Mouse (Mus musculus) stomach, embryonic 15.5 days (tissue): ENCODE data around the gene Dnase2a. TPM values are rescaled to one million over a fixed set of nuclear protein-coding genes. Genes with fewer than 3 reads are reported as not detected.

Experiments
- ATAC-seq: fragments of 200-750 bp; cut with Nextera tagmentation; 2 replicates; pipeline ENCODE4 v1.8.0; 2017; ENCODE audit warnings: low read depth, moderate number of reproducible peaks, moderate TSS enrichment; ENCODE audit not compliant: insufficient read depth, low FRiP score
- H3K27ac ChIP-seq: fragments of 300-500 bp; sonication (generic); 2 replicates; pipeline ENCODE4 v1.5.1; 2015; ENCODE audit warnings: mild to moderate bottlenecking, inconsistent platforms
- H3K27me3 ChIP-seq: fragments of 300-500 bp; sonication (generic); replicated peaks from 2 replicates; pipeline ENCODE4 v1.6.1; 2015; ENCODE audit warnings: inconsistent platforms
- H3K36me3 ChIP-seq: fragments of 300-500 bp; sonication (generic); 2 replicates; pipeline ENCODE4 v1.6.1; 2015; ENCODE audit warnings: inconsistent platforms
- H3K4me1 ChIP-seq: fragments of 300-500 bp; sonication (generic); 2 replicates; pipeline ENCODE4 v1.6.1; 2015; ENCODE audit warnings: inconsistent platforms
- H3K4me2 ChIP-seq: fragments of 300-500 bp; sonication (generic); 2 replicates; pipeline ENCODE4 v1.6.1; 2015; ENCODE audit warnings: mild to moderate bottlenecking, inconsistent platforms
- H3K4me3 ChIP-seq: fragments of 300-500 bp; sonication (generic); replicated peaks from 2 replicates; pipeline ENCODE4 v1.5.1; 2015; ENCODE audit warnings: inconsistent platforms
- H3K9ac ChIP-seq: fragments of 300-500 bp; sonication (generic); 2 replicates; pipeline ENCODE4 v1.6.1; 2015; ENCODE audit warnings: inconsistent platforms
- H3K9me3 ChIP-seq: fragments of 300-500 bp; sonication (generic); 2 replicates; pipeline ENCODE4 v1.6.1; 2016; ENCODE audit warnings: inconsistent platforms
- WGBS: fragments of 180-500 bp; shearing (Covaris S2); methylation state at CpG from one replicate; pipeline ENCODE4 v1.1.7; 2015; 5-methylcytosine and 5-hydroxymethylcytosine counted together
- polyA plus RNA-seq: library from polyadenylated mRNA; unstranded; fragments of >200 nt; fragmentation: Nextera tagmentation; extraction: Ambion mirVana; gene quantifications from 2 replicates; pipeline ENCODE4 v1.2.1, GENCODE M21; 2015

The Dnase2a gene
- polyA plus RNA-seq, 1 experiment from 2014 or later = 14.2 TPM

DNA sequence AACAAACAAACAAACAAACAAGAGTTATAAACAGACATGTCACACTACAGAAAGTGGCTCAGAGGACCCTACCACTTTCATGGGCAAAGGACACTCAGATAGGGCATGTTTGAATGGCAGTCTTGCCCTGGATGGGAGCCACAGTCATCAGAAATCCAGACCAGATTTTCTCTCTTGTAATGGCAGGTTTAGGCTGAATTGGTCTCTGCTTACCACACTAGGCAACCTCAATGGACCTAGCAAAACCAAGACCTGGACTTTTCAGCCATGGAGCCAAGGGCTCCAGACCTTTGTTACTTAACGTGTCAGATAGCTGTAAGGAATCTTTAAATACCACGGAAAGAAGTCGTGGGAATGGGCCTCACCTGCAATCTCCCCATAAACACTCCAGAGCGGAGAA lies 35.3 kb downstream of the Dnase2a start:
- H3K36me3 ChIP-seq = no peaks in the 10 kb centered on the region
- no peak overlapping the region for H3K4me3 ChIP-seq
- no peak overlapping the region for H3K4me2 ChIP-seq
- H3K27ac ChIP-seq = no peak overlapping the region
- H3K27me3 ChIP-seq = peaks cover 48% of the 10 kb centered on the region
- no peak for ATAC-seq
- peaks cover 22% of the 10 kb centered on the region for H3K4me1 ChIP-seq
- H3K9me3 ChIP-seq = no peaks in the 10 kb centered on the region
- no peak overlapping the region for H3K9ac ChIP-seq
- 20% methylated on average over 4 of the region's 4 CpGs for whole genome bisulfite sequencing

- Histone ChIP-seq H3K4me2 (peak overlapping the region; percentile 21; the same call in 1 of the 2 replicates), H3K9me3 (no peaks in the 10 kb centered on the region), H3K27me3 (peaks cover 48% of the 10 kb centered on the region), H3K9ac (no peak overlapping the region), H3K4me3 (0 out of 2 replicates have a peak overlapping the region, but pooled peaks have one; percentile 5), H3K36me3 (no peaks in the 10 kb centered on the region), H3K27ac (no peak overlapping the region), H3K4me1 (peaks cover 22% of the 10 kb centered on the region)
- peak; percentile 58 for ATAC-seq
- WGBS = 3% methylated on average over 26 of the region's 26 CpGs
These were observed 36.3 kb downstream of the Dnase2a start for GRCm38 (mm10) chr8:84944478-84945160.

GRCm38 (mm10) chr8:84945235-84945632 lies 36.9 kb downstream of the Dnase2a start:
- H3K4me3 ChIP-seq = peak overlapping the region; percentile 42; the same call in 1 of the 2 replicates
- ATAC-seq = no peak
- peaks cover 54% of the 10 kb centered on the region for H3K27me3 ChIP-seq
- H3K36me3 ChIP-seq = no peaks in the 10 kb centered on the region
- H3K4me1 ChIP-seq = peaks cover 22% of the 10 kb centered on the region
- H3K9me3 ChIP-seq = no peaks in the 10 kb centered on the region
- WGBS = 4% methylated on average over 11 of the region's 11 CpGs
- H3K4me2 ChIP-seq = peak overlapping the region; percentile 82
- H3K9ac ChIP-seq = no peak overlapping the region
- H3K27ac ChIP-seq = no peak overlapping the region

DNA sequence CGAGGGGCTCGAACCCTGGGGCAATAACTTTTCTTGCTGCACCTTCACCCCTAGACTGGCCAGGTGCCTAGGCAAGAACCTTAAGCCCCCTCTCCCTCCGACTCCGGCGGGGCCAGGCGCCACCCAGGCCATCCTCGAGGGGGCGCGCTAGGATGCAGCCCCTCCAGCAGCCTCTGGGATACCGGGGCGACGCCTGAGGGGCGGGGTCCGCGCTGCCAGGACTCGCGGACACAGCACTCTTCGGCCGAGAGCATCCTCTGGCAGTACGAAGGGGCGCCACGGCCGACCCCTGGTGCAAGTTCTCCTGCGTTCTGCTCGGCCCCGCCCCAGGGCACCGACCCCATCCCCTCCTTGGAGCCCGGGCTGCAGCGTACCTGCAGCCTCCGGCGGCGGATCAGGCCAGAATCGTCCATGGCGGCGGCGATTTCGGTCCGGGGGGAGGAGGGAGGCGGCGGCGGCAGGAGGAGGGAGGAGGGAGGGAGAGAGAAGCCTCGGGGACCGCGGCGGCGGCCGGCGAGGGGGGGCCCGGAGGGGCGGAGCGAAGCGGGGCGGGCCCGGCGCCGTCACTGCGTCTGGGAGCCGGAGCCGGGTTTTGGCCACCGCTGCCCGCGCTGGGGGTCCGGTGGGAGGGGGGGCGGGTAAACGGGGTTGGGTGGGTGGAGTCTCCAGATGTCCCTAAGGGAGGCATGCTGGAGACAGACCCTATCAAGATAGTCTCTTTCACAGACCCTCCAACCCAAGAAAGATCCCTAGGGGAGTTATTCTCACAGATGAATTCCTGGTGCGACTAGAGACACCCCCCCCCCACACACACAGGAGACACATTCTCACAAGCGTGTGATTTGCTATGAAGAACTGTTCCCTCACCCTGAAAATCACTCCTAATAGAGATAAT lies 37.5 kb downstream of the Dnase2a start:
- no peaks in the 10 kb centered on the region for H3K36me3 ChIP-seq
- peak overlapping the region; percentile 82 for H3K4me2 ChIP-seq
- under 1% methylated on average over 54 of the region's 67 CpGs for WGBS
- ATAC-seq = no peak; the same call in 1 of the 2 replicates
- peaks cover 22% of the 10 kb centered on the region for H3K4me1 ChIP-seq
- no peak overlapping the region for H3K27ac ChIP-seq
- peaks cover 57% of the 10 kb centered on the region for H3K27me3 ChIP-seq
- peak overlapping the region; percentile 42 for H3K4me3 ChIP-seq
- H3K9ac ChIP-seq = no peak overlapping the region
- H3K9me3 ChIP-seq = no peaks in the 10 kb centered on the region

DNA sequence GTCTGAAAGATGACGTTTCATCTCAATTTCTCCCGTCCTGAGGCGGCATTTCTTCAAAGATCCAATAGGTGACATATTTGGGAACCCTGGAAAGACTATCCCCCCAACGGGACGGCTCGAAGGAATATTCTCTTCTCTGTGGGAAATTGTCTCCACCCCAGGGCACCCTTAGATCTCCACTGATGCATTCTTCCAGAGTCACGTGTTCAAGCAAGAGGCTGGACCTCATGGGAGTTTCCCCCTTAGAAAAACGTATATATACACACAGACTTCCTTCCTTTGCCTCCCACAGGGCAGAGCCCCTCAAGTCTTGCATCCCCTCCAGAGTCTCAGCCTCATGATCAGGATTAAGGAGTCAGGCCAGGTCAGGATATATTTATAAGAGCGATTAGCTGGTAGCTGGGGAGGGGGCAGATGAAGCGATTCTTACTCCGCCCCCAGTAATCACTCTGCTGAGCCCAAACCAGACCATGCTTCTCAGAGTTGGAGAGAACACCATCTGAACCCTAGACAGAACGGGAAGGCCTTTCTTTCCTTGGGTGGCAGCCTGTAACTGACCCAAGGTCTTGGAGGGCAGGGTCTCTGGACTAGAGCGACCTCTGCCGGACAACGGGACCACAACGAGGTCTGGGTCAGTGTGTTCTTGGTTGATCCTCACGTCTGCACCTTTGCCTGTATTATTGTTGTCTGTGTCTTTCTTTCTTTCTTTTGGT lies 38.3 kb downstream of the Dnase2a start, which contains the start of gene Rtbdn:
Gene Rtbdn, plus strand, starts transcription at position 464 of the 713 bp plus-strand sequence.
- no peak within 1 kb of the TSS for H3K9ac ChIP-seq
- H3K27ac ChIP-seq = no peak within 1 kb of the TSS
- no peak for ATAC-seq
- peaks cover 22% of the 10 kb centered on the region for H3K4me1 ChIP-seq
- no peaks in the 10 kb centered on the region for H3K9me3 ChIP-seq
- H3K4me2 ChIP-seq = peak within 1 kb of the TSS; percentile 82
- no peaks in the 10 kb centered on the region for H3K36me3 ChIP-seq
- H3K4me3 ChIP-seq = peak within 1 kb of the TSS; percentile 42
- WGBS = 10% methylated on average over 17 of the region's 17 CpGs
- H3K27me3 ChIP-seq = peaks cover 61% of the 10 kb centered on the region

GRCm38 (mm10) chr8:84947241-84947545 lies 38.8 kb downstream of the Dnase2a start:
- H3K4me1 ChIP-seq = peaks cover 22% of the 10 kb centered on the region
- no peak overlapping the region for H3K27ac ChIP-seq
- no peaks in the 10 kb centered on the region for H3K36me3 ChIP-seq
- no peak for ATAC-seq
- no peaks in the 10 kb centered on the region for H3K9me3 ChIP-seq
- H3K9ac ChIP-seq = no peak overlapping the region
- H3K27me3 ChIP-seq = peaks cover 61% of the 10 kb centered on the region
- H3K4me3 ChIP-seq = no peak overlapping the region
- H3K4me2 ChIP-seq = no peak overlapping the region
- 11% methylated on average over 9 of the region's 9 CpGs for WGBS

GRCm38 (mm10) chr8:84949753-84950152 lies 41.4 kb downstream of the Dnase2a start:
- Histone ChIP-seq H3K4me3 (no peak overlapping the region), H3K9ac (no peak overlapping the region), H3K4me1 (peaks cover 18% of the 10 kb centered on the region), H3K9me3 (no peaks in the 10 kb centered on the region), H3K36me3 (no peaks in the 10 kb centered on the region), H3K27me3 (peaks cover 48% of the 10 kb centered on the region), H3K27ac (no peak overlapping the region), H3K4me2 (no peak overlapping the region)
- 22% methylated on average over 12 of the region's 12 CpGs for WGBS
- ATAC-seq = no peak

DNA sequence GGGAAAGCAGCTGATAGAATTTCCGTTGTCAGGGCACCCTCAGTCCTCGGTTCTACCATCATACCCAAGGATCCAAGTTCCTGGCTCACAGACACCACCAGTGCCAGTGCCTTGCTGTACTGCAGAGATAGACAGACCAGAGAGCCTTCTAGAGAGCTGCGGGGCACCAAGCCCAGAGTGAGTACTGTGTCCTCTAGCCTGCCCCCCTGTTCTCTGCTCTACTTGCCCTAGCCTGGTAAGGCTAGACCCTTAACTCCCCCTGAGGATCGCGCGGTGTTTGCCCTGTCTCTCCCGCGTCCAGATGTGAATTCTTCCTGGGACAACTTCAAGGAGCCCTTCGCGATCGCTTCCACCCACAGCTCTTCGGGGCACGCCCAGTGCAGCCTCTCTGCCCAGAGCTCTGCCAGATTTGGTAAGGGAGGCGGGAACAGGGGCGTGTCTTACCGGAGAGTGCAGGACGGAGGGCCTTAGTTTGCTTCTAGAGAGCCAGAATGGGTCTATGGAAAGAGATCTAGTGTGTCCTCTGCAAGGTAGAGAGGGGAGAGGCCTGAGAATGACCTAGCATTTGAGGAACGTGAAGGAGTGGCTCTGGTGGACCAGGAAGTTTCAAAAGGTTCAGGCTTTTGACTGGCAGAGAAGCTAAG lies 44.4 kb downstream of the Dnase2a start:
- Histone ChIP-seq H3K4me3 (no peak overlapping the region), H3K27me3 (peaks cover 21% of the 10 kb centered on the region), H3K36me3 (peaks cover 5% of the 10 kb centered on the region; the same call in 1 of the 2 replicates), H3K9ac (no peak overlapping the region), H3K9me3 (no peaks in the 10 kb centered on the region), H3K27ac (no peak overlapping the region), H3K4me1 (no peaks in the 10 kb centered on the region), H3K4me2 (peak overlapping the region; percentile 29)
- WGBS = 7% methylated on average over 18 of the region's 18 CpGs
- peak; percentile 75 for ATAC-seq

DNA sequence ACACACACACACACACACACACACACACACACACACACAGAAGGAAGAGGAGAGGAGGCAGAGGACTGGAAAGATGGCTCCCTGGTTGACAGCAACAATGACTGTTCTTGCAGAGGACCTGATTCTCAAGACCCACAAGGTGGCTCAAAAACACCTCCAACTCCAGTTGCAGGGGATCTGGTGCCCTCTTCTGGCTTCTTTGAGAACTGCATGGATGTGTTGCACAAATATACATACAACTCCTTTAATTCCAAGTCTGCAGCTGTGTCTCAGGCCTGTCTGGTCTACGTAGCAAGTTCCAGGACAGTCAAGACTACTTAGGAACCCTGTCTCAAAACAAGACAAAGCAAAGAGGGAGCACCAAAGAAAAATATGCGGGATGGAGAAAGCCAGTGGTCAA lies 48.4 kb downstream of the Dnase2a start:
- no peaks in the 10 kb centered on the region for H3K4me1 ChIP-seq
- ATAC-seq = no peak
- 56% methylated on average over 2 of the region's 2 CpGs for WGBS
- H3K27ac ChIP-seq = no peak overlapping the region
- peaks cover 4% of the 10 kb centered on the region; the same call in 1 of the 2 replicates for H3K27me3 ChIP-seq
- H3K4me2 ChIP-seq = no peak overlapping the region
- no peak overlapping the region for H3K4me3 ChIP-seq
- H3K36me3 ChIP-seq = peaks cover 11% of the 10 kb centered on the region; the same call in 1 of the 2 replicates
- no peaks in the 10 kb centered on the region for H3K9me3 ChIP-seq
- no peak overlapping the region for H3K9ac ChIP-seq

DNA sequence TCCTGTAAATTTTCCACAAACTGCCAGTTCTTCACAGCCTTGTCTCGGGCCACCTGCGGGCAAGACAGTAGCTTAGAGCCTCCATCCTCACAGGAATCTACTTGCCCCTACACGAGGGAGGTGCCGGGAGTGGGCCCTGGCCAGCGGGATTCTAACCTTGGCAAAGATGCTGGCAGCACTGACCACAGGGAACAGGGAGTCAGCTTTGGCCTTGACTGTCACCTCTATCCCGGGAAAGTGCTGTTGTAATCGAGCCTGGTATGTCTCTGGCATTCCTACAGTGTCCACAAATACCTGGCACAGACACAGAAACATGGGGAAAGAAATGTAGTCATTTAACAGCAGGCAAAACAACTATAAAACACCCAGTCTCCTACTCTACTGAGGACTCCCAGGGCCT lies 51.5 kb downstream of the Dnase2a start:
- no peak overlapping the region for H3K4me2 ChIP-seq
- WGBS = 92% methylated on average over 7 of the region's 7 CpGs
- no peaks in the 10 kb centered on the region for H3K27me3 ChIP-seq
- H3K9ac ChIP-seq = no peak overlapping the region
- ATAC-seq = no peak
- peaks cover 11% of the 10 kb centered on the region; the same call in 1 of the 2 replicates for H3K36me3 ChIP-seq
- H3K9me3 ChIP-seq = no peaks in the 10 kb centered on the region
- H3K27ac ChIP-seq = no peak overlapping the region
- H3K4me1 ChIP-seq = no peaks in the 10 kb centered on the region
- H3K4me3 ChIP-seq = no peak overlapping the region

DNA sequence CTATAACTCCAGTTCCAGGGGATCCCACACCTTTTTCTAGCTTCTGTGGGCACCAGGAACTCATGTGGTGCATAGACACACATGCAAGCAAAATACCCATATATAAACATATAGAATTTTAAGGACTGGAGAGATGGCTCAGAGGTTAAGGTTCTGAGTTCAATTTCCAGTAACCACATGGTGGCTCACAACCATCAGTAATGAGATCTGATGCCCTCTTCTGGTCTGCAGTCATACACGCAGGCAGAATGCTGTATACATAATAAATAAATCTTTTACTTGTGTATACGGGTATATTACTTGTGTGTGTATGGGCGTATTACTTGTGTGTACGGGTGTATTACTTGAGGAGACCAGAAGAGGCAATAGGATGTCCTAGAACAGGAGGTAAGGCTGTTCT lies 55.6 kb downstream of the Dnase2a start:
- no peak overlapping the region for H3K27ac ChIP-seq
- H3K4me3 ChIP-seq = no peak overlapping the region
- no peak overlapping the region for H3K9ac ChIP-seq
- H3K4me2 ChIP-seq = no peak overlapping the region
- 0 out of 2 replicates have a peak, but pooled peaks cover 5% of the 10 kb centered on the region for H3K36me3 ChIP-seq
- no peaks in the 10 kb centered on the region for H3K9me3 ChIP-seq
- peaks cover 16% of the 10 kb centered on the region for H3K4me1 ChIP-seq
- WGBS = 86% methylated on average over 4 of the region's 4 CpGs
- no peaks in the 10 kb centered on the region for H3K27me3 ChIP-seq
- ATAC-seq = no peak
